Mouse (Mus musculus): ENCODE measurements around the gene Cpsf3.

DNA sequence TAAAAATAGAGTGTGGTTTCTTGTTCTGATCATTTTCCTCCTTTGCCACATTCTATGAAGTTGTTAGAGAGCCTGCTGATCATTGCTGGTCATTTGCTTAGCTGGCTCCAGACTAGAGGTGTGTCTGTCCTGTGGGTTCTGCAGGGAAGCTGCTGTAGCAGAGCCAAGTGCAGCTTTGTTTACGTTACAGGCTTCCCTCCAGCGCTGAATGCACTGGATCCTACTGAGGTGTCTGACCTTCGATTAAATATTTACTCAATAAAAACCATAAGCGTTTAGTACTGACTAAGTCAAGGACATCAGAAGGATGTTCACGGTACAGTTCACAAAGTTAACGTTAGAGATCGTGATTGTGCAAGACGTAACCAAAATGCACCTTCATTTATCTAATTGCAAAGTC, 16.7 kb downstream of the Cpsf3 start:
- TF ChIP-seq CTCF (IDR thresholded peaks at IDR 0.05; ENCODE audit: extremely low read depth, insufficient read depth, low read length) (no peak), POLR2A (IDR thresholded peaks at IDR 0.05; ENCODE audit: extremely low read depth, insufficient read depth, low read length) (no peak)

Measured in cortical plate, adult 2 months (tissue).